Mouse (Mus musculus): ENCODE results near the gene Rubcnl. TPM values are rescaled to one million over a fixed set of nuclear protein-coding genes. Genes with fewer than 3 reads are reported as not detected.

Gene Rubcnl
- polyA plus RNA-seq, 1 experiment from 2014 or later = 0.69 TPM

GRCm38 (mm10) chr14:75034240-75034639 is 18.4 kb downstream of the Rubcnl start:
- Histone ChIP-seq H3K27ac (ENCODE audit: low read depth) (peak overlapping the region; percentile 66), H3K36me3 (replicated peaks; ENCODE audit: insufficient read depth, low read length) (peaks cover 4% of the 10 kb centered on the region; the same call in 1 of the 2 replicates), H3K9ac (replicated peaks) (no peak overlapping the region), H3K9me3 (ENCODE audit: low read length) (no peaks in the 10 kb centered on the region), H3K4me3 (ENCODE audit: low read depth, low read length) (no peak overlapping the region), H3K4me2 (ENCODE audit: low read depth, low read length) (no peak overlapping the region), H3K27me3 (ENCODE audit: insufficient read depth, low read length) (no peaks in the 10 kb centered on the region), H3K4me1 (ENCODE audit: insufficient read depth) (peaks cover 3% of the 10 kb centered on the region; the same call in 1 of the 2 replicates)
- ATAC-seq = peak; percentile 83
- WGBS (ENCODE audit: insufficient replicate concordance) = 28% methylated on average over 3 of the region's 3 CpGs
- peak; percentile 31 for DNase-seq
- no peak for TF ChIP-seq CTCF (IDR thresholded peaks at IDR 0.05; ENCODE audit: low read depth)
- TF ChIP-seq EP300 (IDR thresholded peaks at IDR 0.05; ENCODE audit: low read depth) = peak; percentile 76

GRCm38 (mm10) chr14:75035431-75035830 is 19.6 kb downstream of the Rubcnl start:
- no peak for DNase-seq
- Histone ChIP-seq H3K4me3 (ENCODE audit: low read depth, low read length) (no peak overlapping the region), H3K27me3 (ENCODE audit: insufficient read depth, low read length) (no peaks in the 10 kb centered on the region), H3K9me3 (ENCODE audit: low read length) (no peaks in the 10 kb centered on the region), H3K36me3 (replicated peaks; ENCODE audit: insufficient read depth, low read length) (peaks cover 4% of the 10 kb centered on the region; the same call in 1 of the 2 replicates), H3K4me1 (ENCODE audit: insufficient read depth) (peaks cover 3% of the 10 kb centered on the region; the same call in 1 of the 2 replicates), H3K27ac (ENCODE audit: low read depth) (no peak overlapping the region), H3K9ac (replicated peaks) (no peak overlapping the region), H3K4me2 (ENCODE audit: low read depth, low read length) (no peak overlapping the region)
- TF ChIP-seq EP300 (IDR thresholded peaks at IDR 0.05; ENCODE audit: low read depth) (no peak), CTCF (IDR thresholded peaks at IDR 0.05; ENCODE audit: low read depth) (peak; percentile 22; the same call in 1 of the 2 replicates)
- WGBS (ENCODE audit: insufficient replicate concordance) = 82% methylated on average over 11 of the region's 11 CpGs
- no peak; the same call in 1 of the 2 replicates for ATAC-seq

- Histone ChIP-seq H3K27ac (ENCODE audit: low read depth) (no peak overlapping the region), H3K4me1 (ENCODE audit: insufficient read depth) (no peaks in the 10 kb centered on the region), H3K9ac (replicated peaks) (no peak overlapping the region), H3K4me2 (ENCODE audit: low read depth, low read length) (no peak overlapping the region), H3K36me3 (replicated peaks; ENCODE audit: insufficient read depth, low read length) (no peaks in the 10 kb centered on the region), H3K27me3 (ENCODE audit: insufficient read depth, low read length) (no peaks in the 10 kb centered on the region), H3K4me3 (ENCODE audit: low read depth, low read length) (no peak overlapping the region), H3K9me3 (ENCODE audit: low read length) (no peaks in the 10 kb centered on the region)
- 51% methylated on average over 7 of the region's 7 CpGs for WGBS (ENCODE audit: insufficient replicate concordance)
- DNase-seq = no peak
- TF ChIP-seq CTCF (IDR thresholded peaks at IDR 0.05; ENCODE audit: low read depth) (no peak), EP300 (IDR thresholded peaks at IDR 0.05; ENCODE audit: low read depth) (no peak)
- peak; percentile 27; the same call in 1 of the 2 replicates for ATAC-seq
These were observed 29.4 kb downstream of the Rubcnl start for GRCm38 (mm10) chr14:75045184-75045583.

- no peak overlapping the region for H3K27ac ChIP-seq (ENCODE audit: low read depth)
- H3K9me3 ChIP-seq (ENCODE audit: low read length) = no peaks in the 10 kb centered on the region
- no peak overlapping the region for H3K4me3 ChIP-seq (ENCODE audit: low read depth, low read length)
- H3K36me3 ChIP-seq (replicated peaks; ENCODE audit: insufficient read depth, low read length) = 0 out of 2 replicates have a peak, but pooled peaks cover 2% of the 10 kb centered on the region
- TF ChIP-seq CTCF (IDR thresholded peaks at IDR 0.05; ENCODE audit: low read depth) = peak; percentile 48
- TF ChIP-seq EP300 (IDR thresholded peaks at IDR 0.05; ENCODE audit: low read depth) = no peak
- peaks cover 23% of the 10 kb centered on the region for H3K4me1 ChIP-seq (ENCODE audit: insufficient read depth)
- H3K9ac ChIP-seq (replicated peaks) = no peak overlapping the region
- no peak for ATAC-seq
- H3K4me2 ChIP-seq (ENCODE audit: low read depth, low read length) = no peak overlapping the region
- H3K27me3 ChIP-seq (ENCODE audit: insufficient read depth, low read length) = no peaks in the 10 kb centered on the region
- no peak for DNase-seq
- WGBS (ENCODE audit: insufficient replicate concordance) = 54% methylated on average over 8 of the region's 8 CpGs
These were observed 36.6 kb downstream of the Rubcnl start for GRCm38 (mm10) chr14:75052451-75052850.

- Histone ChIP-seq H3K4me2 (ENCODE audit: low read depth, low read length) (0 out of 2 replicates have a peak overlapping the region, but pooled peaks have one; percentile 19), H3K4me3 (ENCODE audit: low read depth, low read length) (no peak overlapping the region), H3K9ac (replicated peaks) (no peak overlapping the region), H3K27me3 (ENCODE audit: insufficient read depth, low read length) (no peaks in the 10 kb centered on the region), H3K27ac (ENCODE audit: low read depth) (peak overlapping the region; percentile 82), H3K4me1 (ENCODE audit: insufficient read depth) (peaks cover 25% of the 10 kb centered on the region), H3K36me3 (replicated peaks; ENCODE audit: insufficient read depth, low read length) (0 out of 2 replicates have a peak, but pooled peaks cover 2% of the 10 kb centered on the region), H3K9me3 (ENCODE audit: low read length) (no peaks in the 10 kb centered on the region)
- 54% methylated on average over 14 of the region's 14 CpGs for WGBS (ENCODE audit: insufficient replicate concordance)
- TF ChIP-seq CTCF (IDR thresholded peaks at IDR 0.05; ENCODE audit: low read depth) = no peak
- no peak; the same call in 1 of the 2 replicates for TF ChIP-seq EP300 (IDR thresholded peaks at IDR 0.05; ENCODE audit: low read depth)
- DNase-seq (peak; percentile 41), ATAC-seq (peak; percentile 88)
These were observed 38.9 kb downstream of the Rubcnl start for GRCm38 (mm10) chr14:75054455-75055343.

- H3K27me3 ChIP-seq (ENCODE audit: insufficient read depth, low read length) = no peaks in the 10 kb centered on the region
- WGBS (ENCODE audit: insufficient replicate concordance) = 28% methylated on average over 9 of the region's 9 CpGs
- ATAC-seq (peak; percentile 9; the same call in 1 of the 2 replicates), DNase-seq (peak; percentile 48)
- H3K9me3 ChIP-seq (ENCODE audit: low read length) = no peaks in the 10 kb centered on the region
- peak overlapping the region; percentile 74 for H3K27ac ChIP-seq (ENCODE audit: low read depth)
- TF ChIP-seq EP300 (IDR thresholded peaks at IDR 0.05; ENCODE audit: low read depth) (no peak), CTCF (IDR thresholded peaks at IDR 0.05; ENCODE audit: low read depth) (no peak)
- H3K4me3 ChIP-seq (ENCODE audit: low read depth, low read length) = no peak overlapping the region
- H3K9ac ChIP-seq (replicated peaks) = no peak overlapping the region
- no peaks in the 10 kb centered on the region for H3K36me3 ChIP-seq (replicated peaks; ENCODE audit: insufficient read depth, low read length)
- peak overlapping the region; percentile 4; the same call in 1 of the 2 replicates for H3K4me2 ChIP-seq (ENCODE audit: low read depth, low read length)
- H3K4me1 ChIP-seq (ENCODE audit: insufficient read depth) = peaks cover 30% of the 10 kb centered on the region
These were observed 41.1 kb downstream of the Rubcnl start for GRCm38 (mm10) chr14:75056861-75057431.
